Mouse (Mus musculus): ENCODE measurements around the gene Maml1.
"Not testable (repeated sequence)": the region's sequence is repeated elsewhere in the genome, so short reads cannot be mapped to it uniquely, and the experiment has no call there.

Maml1 gene

DNA sequence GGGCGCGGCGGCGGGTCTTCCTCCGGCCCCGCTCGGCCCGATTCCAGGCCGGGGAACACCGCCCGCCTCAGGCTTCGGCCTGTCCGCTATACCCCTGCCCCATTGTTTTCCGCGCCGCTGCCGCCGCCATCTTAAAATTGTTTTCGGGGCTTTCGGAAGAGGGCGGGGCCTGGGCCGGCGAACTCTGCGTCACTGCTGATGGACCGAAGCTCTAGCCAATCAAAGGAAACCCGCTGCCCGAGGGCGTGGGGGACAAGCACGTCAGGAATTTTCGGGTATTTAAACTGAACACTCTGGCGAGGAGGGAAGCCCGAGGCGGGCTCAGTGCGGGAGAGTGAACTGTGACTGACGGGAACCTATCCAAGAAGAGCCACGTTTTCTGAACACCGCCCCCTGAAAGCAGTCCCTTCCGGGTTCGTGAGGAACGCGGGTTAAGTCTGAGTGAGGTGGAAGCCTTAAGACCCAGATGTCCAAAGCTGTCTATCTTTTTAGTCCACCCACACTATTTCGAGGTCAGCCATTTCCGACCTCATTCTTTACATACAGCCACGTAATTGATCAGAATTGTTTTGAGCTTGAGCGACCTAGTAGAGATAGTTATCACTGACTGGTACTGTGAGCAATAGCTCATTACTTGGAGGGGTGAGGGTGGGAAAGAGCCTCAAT lies at the start of gene Maml1:
Maml1 (minus strand) TSS at position 122 of the 666 bp plus-strand sequence.
- DNase-seq (ENCODE audit: low read depth) = peak; percentile 97

GRCm38 (mm10) chr11:50336891-50337290 lies 44.8 kb upstream of the Maml1 start:
- no peak for DNase-seq (ENCODE audit: low read depth)

DNA sequence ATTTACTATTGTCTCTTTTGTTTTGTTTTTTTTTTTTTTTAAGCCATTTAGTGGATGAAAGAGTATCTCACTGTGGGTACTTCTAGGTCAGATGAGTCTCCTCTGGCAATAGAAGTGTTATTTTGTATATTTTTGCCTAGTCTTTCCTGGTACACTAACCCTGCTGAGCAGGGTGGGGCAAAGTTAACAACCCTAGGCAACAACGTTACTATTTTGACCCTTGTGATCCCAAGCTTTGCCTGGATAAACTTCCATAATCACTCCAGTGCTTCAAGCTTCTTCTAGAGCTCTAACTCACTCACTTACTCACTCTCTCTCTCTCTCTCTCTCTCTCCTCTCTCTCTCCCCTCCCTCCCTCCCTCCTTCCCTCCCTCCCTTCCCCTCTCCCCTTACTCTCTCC lies 44.0 kb upstream of the Maml1 start:
- DNase-seq (ENCODE audit: low read depth) = no peak

DNA sequence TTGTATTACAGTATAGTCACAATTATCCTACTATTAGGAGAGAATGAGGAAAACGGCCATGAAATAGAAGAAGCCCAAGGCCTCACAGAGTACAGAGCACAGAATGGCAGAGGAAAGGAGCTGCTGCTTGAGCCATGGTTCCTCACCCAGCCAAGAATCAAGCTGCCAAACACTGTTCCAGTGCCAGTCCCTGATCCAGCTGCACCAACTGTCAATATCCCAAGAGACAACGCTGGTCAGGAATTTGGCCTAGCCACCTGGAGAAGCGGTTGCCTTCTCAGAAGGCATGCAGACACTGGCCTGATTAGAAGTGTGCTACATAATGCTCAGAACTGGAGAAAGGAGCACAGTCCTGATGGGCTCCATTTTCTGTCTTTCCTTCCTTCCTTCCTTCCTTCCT lies 41.1 kb upstream of the Maml1 start:
- DNase-seq (ENCODE audit: low read depth) = no peak

- no peak for DNase-seq (ENCODE audit: low read depth)
These were observed 37.3 kb upstream of the Maml1 start for GRCm38 (mm10) chr11:50329378-50329777.

- DNase-seq (ENCODE audit: low read depth) = no peak
These were observed 36.0 kb upstream of the Maml1 start for GRCm38 (mm10) chr11:50328075-50328625.

DNA sequence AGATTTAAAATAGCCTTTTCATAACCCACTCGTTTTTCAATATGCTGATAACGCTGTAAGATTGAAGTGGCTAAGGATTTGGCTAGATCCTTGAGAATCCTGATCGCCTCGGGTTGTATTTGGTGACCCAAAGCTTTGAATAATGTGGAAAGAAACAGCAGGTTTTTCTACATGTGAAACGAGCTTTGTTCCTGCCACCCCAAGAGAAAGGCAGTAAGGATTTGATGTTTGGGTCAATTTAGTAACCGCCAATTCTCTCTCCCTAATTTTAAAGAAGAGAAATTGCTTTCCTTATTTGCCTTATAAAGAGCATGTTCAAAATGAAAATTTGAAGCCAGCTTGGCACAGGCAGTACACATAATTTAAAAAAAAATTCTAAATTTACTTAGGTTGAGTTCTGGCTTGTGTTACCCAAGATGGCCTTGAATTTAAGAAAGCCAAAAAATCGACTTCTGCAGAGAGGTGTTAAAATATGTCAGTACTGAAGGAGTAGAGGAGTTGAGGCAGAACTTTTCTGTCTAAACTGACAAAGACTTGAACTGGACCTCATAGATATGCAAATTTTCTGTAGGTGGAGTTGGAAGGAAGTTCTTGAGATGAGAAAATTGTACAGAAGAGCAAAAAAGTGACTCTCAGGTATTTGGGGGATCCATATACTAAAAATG lies 34.3 kb upstream of the Maml1 start:
- peak; percentile 30 for DNase-seq (ENCODE audit: low read depth)

DNA sequence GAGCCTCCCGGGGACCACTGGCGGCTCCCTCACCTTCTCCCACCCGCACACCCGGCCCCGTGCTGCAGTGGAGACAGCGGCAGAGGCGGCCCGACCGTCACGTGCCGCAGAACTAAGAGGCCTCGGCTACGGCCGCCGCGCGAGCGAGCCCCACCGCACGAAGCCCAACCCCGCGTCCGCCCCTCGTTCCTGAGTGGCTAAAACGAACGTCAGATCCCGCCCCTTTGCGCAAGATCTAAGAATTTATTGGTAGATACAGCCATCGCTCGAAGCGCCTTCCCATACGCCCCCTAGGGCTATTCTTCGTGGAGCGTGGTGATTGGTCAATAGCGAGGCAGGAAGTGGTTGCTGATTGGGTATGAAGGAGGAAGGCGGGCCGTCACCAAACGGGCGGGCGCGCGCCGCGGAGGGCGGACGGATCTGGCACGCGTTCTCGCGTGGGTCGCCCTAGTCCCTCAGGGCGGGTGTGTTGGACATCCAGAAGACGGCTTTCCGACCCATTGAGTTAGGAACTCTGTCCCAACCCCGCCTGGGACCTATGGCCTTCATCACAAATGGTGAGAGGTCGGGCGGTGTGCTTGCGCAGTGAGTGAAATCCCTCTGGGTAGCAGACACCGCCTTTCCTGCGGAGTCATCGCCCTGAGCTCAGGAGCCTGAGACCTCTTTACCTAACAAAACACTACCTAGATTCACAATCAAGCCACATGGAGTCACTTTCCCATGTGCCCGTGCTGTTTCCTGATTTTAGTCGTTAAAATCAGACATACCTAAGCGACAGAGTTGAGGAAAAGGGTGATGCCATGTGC lies 33.6 kb upstream of the Maml1 start, which contains the start of gene Canx:
Canx (minus strand) TSS at position 178 of the 806 bp plus-strand sequence.
- DNase-seq (ENCODE audit: low read depth) = peak; percentile 97

DNA sequence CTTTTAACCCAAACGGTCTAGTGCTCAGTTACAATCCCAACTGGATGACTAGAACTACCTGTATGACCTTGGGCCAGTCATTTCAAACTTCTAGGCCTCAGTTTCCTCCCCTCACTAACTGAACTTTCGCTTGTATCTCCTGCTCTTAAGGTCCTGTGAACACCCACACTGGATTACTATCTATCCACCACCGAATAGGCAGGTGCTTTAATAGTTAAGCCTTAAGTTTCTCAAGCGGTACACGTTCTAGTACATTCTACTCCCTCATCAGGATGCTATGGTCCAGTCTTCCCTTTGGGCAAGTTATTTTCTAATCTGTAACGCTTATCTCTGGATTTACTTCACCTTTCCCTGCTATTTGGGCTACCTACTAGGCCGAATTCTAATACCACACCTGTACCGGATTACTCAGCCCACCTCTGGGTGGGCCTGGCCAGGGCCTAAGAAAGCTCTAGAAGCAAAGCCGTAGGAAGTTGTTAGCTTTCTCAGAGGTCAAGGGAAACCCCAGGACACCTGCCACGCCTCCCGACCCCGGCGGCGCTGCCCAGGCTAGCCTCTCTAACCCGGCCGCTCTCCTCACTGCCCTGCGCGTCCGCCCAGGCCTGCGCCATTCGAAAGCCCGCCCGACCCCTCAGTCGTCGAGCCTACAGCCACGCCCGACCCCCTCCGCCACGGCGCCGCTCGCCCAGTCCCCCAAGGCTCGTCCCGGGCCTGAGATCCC lies 32.8 kb upstream of the Maml1 start:
- DNase-seq (ENCODE audit: low read depth) = peak; percentile 29

DNA sequence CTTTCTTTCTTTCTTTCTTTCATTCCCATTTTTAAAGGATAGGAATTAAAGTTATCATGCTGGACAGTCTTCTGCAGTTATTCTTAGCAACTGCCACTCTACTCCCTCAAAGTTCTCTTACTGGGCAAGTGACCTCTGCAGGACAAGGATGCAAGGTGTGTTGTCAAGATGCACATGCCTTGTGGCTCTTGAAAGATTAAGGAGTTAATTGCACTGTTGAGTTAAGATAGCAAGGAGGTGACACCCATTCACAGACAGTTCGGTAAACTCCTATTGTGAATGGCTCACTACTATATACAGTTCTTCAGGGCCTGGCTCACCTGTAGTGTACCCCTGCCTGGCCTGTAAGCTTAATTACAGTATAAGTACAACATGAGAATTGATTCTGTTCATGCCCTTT lies 31.7 kb upstream of the Maml1 start:
- peak; percentile 63 for DNase-seq (ENCODE audit: low read depth)

DNA sequence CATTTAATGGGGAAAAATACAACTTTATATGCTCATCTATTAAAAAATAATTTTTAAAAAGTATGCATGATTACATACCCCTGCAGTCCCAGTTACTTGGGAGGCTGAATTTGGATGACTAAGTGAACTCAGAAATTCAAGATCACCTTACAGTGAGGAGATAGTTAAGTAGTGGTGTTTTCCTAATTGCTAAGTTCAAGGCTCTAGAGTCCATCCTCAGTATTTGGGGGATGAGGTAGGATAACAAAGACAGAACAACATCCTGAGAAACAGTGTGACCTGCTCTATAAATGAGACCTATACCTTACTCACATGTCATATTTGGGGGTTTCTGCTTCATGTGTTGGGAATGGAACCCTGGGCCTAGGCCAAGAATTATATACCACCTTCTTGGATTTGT lies 30.2 kb upstream of the Maml1 start:
- no peak for DNase-seq (ENCODE audit: low read depth)

DNA sequence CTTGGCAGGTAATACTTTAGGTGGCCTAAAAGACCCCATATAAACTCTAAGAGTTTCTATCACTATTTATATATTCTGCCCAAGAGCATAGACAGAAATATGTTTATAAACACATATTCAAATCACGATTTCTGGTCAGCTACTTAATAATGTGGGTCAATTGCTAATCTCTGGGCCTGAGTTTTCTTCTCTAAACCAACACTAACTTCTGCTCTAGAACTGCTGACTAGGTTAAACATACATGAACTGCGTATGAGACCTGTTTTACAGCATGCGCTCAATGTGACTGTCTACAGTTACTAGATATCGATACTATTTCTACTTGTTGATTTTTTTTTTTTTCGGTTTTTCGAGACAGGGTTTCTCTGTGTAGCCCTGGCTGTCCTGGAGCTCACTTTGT lies 29.1 kb upstream of the Maml1 start:
- DNase-seq (ENCODE audit: low read depth) = no peak

DNA sequence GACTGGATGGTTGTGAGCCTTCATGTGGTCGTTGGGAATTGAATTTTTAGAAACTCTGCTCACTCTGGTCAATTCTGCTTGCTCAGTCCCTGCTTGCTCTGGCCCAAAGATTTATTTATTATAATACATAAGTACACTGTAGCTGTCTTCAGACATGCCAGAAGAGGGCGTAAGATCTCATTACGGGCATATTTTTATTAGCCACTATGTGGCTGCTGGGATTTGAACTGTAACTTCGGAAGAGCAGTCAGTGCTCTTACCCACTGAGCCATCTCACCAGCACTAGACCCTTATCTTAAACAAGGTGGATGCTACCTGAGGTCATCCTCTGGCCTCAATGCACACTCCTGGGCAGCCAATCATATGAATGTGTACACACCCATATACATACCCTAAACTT lies 27.2 kb upstream of the Maml1 start:
- not testable (repeated sequence) for DNase-seq (ENCODE audit: low read depth)

GRCm38 (mm10) chr11:50312803-50313202 lies 20.7 kb upstream of the Maml1 start:
- no peak for DNase-seq (ENCODE audit: low read depth)

GRCm38 (mm10) chr11:50303406-50303805 lies 11.3 kb upstream of the Maml1 start:
- no peak for DNase-seq (ENCODE audit: low read depth)

DNA sequence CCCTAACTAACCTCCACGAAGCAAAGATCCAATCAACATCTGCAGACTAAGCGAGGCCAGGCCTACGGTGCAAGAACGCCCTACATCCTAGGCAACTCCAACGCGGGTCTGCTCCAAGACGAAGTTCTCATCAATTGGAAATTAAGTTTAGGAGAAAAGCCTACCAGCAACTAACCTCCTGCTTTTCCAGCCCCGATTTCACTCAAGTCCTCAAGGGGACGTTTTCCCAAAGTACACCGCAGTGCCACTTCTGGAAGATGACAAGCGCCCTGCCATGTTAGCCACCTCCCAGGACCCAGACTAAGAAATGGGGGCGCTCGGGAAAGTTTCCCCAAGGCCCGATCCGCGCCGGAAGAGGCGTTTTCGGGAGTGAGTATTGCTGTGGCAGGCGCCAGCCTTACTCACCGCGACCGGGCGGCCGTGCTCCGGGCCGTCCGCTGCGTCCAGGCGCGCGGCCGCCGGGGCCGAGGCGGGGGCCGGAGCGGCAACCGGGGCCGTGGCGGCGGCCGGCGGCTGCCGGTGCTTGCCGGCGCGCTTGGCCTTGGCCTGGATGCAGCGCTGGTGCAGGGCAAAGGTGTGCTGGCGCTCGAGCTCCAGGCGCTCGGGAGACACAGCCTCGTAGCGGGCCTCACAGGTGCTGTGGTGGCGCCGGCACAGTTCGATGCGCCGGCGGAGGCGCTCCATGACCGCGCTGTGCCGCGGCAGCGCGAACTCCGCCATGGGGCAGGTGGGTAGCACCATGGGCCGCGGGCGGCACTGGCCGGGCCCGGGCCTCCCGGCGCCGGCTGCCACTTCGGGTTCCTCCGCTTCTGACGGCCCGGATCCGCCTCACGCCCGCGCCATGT lies 568 bp downstream of the Maml1 start:
- peak; percentile 50 for DNase-seq (ENCODE audit: low read depth)

GRCm38 (mm10) chr11:50290486-50291225 lies 1.5 kb downstream of the Maml1 start:
- no peak for DNase-seq (ENCODE audit: low read depth)

DNA sequence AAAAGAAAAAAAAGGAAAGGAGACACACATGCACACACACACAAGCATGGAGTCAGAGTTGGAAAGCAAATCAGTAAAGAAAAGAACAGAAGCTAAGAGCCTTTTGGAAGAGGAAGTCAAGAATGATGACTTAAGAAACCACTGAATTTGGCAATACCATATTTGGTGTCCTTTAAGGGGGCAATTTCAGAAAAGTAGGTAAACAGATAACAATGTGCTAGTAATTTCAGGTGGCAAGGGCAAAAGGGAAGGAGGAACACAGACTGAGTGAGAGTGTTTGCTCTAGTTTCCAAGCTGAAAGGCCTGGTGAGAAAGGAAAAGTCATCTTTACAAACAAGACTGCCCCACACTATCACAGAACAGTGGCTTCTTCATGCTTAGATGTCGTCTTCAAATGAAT lies 5.7 kb downstream of the Maml1 start:
- DNase-seq (ENCODE audit: low read depth) = no peak

- no peak for DNase-seq (ENCODE audit: low read depth)
These were observed 6.4 kb downstream of the Maml1 start for GRCm38 (mm10) chr11:50285696-50286095.

GRCm38 (mm10) chr11:50285263-50285662 lies 6.8 kb downstream of the Maml1 start:
- no peak for DNase-seq (ENCODE audit: low read depth)

Measured in c-Kit-positive CD71-positive TER-119-negative erythroid progenitor cells, embryonic 14.5 days (primary cell).